Mouse (Mus musculus): Measurements from ENCODE around the gene Zfp319. TPM values are rescaled to one million over a fixed set of nuclear protein-coding genes. Genes with fewer than 3 reads are reported as not detected.

Zfp319 gene
- 11.6 and 14.2 TPM in 2 replicates for polyA plus RNA-seq (2012)

DNA sequence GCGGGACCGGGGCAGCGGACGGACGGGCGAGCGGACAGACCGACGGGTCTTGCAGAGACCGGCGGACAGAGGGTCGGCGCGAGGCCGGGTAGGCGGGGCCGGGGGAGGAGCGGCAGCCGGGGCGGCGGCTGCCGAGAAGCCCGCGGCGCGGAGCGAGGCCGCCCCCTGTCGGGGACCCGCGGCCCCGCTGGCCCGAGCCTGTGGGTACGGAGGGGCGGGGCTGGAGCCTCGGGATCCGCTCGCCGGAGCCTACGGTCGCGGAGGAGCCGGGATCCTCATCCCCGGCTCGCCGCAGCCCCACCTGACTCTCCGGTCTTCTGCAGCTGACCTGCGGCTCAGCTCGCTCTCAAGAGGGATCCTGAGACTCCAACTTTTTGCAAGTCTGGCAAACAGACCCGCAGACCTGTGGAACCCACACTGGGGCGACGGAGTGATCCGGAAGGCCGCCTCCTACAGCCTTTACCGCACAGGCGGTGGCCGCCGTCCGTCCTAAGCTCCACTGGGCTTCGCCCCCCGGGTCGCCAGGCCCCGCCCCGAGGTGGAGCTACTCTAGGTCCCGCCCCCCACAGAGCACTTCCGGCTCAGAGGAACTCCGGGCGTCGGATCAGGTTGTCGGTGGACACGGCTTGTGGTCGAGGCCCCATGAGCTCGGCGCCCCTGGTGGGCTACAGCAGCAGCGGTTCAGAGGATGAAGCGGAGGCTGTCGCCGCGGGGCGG lies at the start of gene Zfp319, which contains the start of gene Usb1:
TSS of gene Zfp319 (minus strand) at position 231 of the 717 bp plus-strand sequence.
TSS of gene Usb1 (plus strand) at position 565 of the 717 bp plus-strand sequence.

DNA sequence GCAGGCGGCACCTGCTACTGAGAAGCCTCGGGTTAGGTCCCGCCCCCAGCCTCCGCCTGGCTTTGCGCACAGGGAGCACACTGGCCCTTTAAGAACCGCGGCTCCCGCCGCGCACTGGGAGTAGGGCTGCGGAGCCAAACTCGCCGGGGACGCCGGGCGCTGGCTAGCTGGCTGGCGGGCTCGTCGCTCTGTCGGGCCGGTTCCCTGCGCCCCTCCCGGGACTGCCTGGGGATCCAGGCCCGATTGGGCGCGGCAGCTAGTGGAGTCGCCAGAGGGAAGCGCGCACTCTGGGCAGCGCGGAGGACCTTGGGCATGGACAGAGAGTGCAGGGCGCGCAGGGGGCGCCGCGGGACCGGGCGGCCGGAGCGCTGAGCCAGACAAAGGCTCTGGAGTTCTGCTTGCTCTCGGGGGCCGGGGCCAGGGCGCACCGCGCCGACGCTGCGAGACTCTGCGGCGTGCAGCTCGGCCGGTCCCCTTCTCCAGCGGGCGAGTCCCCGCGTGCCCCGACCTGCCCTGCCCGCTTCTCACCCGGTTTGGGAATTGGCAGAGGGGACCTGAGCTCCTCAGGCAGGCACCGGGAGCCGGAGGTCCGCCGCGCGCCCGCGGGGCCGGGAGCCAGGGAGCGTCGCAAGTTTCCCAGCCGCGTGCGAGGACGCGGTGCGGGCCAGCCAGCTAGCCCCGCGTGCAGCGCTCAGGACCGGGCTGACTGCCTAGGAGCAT lies 20.6 kb upstream of the Zfp319 start, which contains the start of gene Mmp15:
TSS of gene Mmp15 (plus strand) at position 118 of the 720 bp plus-strand sequence.

DNA sequence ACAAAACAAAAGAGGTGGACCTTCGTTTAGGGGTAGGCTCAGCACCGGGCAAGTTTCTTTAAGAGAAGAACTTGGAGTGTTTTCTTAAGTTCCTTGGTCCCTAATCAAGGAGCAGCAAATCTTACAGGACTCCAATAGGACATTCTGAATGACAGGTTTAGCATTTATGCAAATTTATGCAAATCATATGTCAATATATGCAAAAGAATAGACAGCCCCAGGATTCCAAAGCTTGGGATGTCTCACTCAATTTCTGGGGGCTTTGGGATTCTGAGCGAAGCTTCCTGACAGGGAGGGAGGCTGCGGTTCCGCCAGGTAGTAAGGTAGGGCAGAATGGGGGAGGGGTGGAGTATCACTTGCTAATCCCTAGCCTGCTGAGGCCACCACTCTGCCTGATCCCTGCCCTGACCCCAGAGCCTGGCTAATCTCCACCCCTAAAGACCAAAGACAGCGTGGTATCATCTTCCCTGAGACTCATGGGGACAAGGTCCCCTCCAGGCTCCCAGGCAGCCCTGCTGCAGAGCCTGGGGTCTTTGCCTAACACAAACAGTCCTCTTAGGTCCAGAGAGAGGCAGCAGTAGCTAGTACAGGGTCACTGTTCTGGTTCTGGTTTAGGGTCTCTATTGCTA lies 21.3 kb downstream of the Zfp319 start, which contains the start of gene Tepp:
TSS of gene Tepp (plus strand) at position 225 of the 629 bp plus-strand sequence.

DNA sequence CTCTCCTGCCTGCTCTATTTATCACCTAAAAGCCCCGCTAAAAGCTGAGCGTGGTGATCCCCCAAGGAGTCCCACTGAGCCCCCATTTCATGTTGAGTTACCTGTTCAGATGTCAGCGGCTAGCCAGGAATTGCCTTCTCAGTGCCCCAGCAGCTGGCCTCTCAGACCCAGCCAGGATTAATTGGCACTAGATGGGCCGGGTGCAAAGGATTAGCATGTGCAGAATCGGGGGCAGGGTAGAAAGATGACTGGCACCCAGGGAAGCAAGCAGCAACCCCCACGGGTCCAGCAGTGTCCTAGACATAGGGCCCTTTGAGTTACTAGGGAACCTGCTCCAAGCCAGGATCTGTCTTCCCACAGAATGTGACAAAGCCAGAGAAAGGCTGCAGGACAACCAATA lies 25.3 kb downstream of the Zfp319 start, which contains the start of gene Cngb1:
TSS of gene Cngb1 (minus strand) at position 155 of the 400 bp plus-strand sequence.

Other genes starting within 250 kb of the Zfp319 start
- 3.2 and 4.7 TPM in 2 replicates for gene Kifc3, start 129.1 kb downstream of the Zfp319 start, polyA plus RNA-seq (2012)
- 13.5 and 19.8 TPM in 2 replicates for gene Cngb1, start 25.4 kb downstream of the Zfp319 start, polyA plus RNA-seq (2012)
- gene Tepp, start 21.4 kb downstream of the Zfp319 start, polyA plus RNA-seq (2012): not detected in 2 replicates
- 17.2 and 19.6 TPM in 2 replicates for gene Usb1, start 334 bp upstream of the Zfp319 start, polyA plus RNA-seq (2012)
- 0.60 and 1.8 TPM in 2 replicates for gene Mmp15, start 20.3 kb upstream of the Zfp319 start, polyA plus RNA-seq (2012)
- gene Cfap20, start 102.9 kb upstream of the Zfp319 start, polyA plus RNA-seq (2012): 27.1 and 27.2 TPM in 2 replicates
- gene Csnk2a2, start 158.1 kb upstream of the Zfp319 start, polyA plus RNA-seq (2012): 13.8 and 15.6 TPM in 2 replicates
- gene Ccdc113, start 202.1 kb upstream of the Zfp319 start, polyA plus RNA-seq (2012): not detected in 2 replicates
- not detected in 2 replicates for gene Prss54, start 244.4 kb upstream of the Zfp319 start, polyA plus RNA-seq (2012)

Measured in megakaryocyte-erythroid progenitor cell, adult 5 weeks (primary cell).